Mouse (Mus musculus) neural tube, embryonic 12.5 days (tissue): ENCODE data around the gene Inha. TPM values are rescaled to one million over a fixed set of nuclear protein-coding genes. Genes with fewer than 3 reads are reported as not detected.

ENCODE experiments used
- ATAC-seq: fragments of 200-750 bp; cut with Nextera tagmentation; 2 replicates; pipeline ENCODE4 v1.8.0; 2017; ENCODE audit warnings: low read depth, mild to moderate bottlenecking, moderate TSS enrichment, moderate library complexity; ENCODE audit not compliant: low FRiP score
- H3K27ac ChIP-seq: fragments of 300-500 bp; sonication (generic); 2 replicates; pipeline ENCODE4 v1.5.1; 2016
- H3K27me3 ChIP-seq: fragments of 300-500 bp; sonication (generic); replicated peaks from 2 replicates; pipeline ENCODE4 v1.6.1; 2016; ENCODE audit warnings: mild to moderate bottlenecking
- H3K36me3 ChIP-seq: fragments of 300-500 bp; sonication (generic); 2 replicates; pipeline ENCODE4 v1.6.1; 2016; ENCODE audit warnings: mild to moderate bottlenecking
- H3K4me1 ChIP-seq: fragments of 300-500 bp; sonication (generic); 2 replicates; pipeline ENCODE4 v1.6.1; 2016
- H3K4me2 ChIP-seq: fragments of 300-500 bp; sonication (generic); replicated peaks from 2 replicates; pipeline ENCODE4 v1.6.1; 2016; ENCODE audit warnings: mild to moderate bottlenecking
- H3K4me3 ChIP-seq: fragments of 300-500 bp; sonication (generic); 2 replicates; pipeline ENCODE4 v1.5.1; 2016
- H3K9ac ChIP-seq: fragments of 300-500 bp; sonication (generic); 2 replicates; pipeline ENCODE4 v1.6.1; 2016; ENCODE audit warnings: mild to moderate bottlenecking
- H3K9me3 ChIP-seq: fragments of 300-500 bp; sonication (generic); 2 replicates; pipeline ENCODE4 v1.6.1; 2016; ENCODE audit warnings: mild to moderate bottlenecking
- WGBS: fragments of 180-500 bp; shearing (Covaris S2); methylation state at CpG from one replicate; pipeline ENCODE4 v1.1.7; 2016; 5-methylcytosine and 5-hydroxymethylcytosine counted together
- polyA plus RNA-seq: library from polyadenylated mRNA; unstranded; fragments of >200 nt; fragmentation: Nextera tagmentation; extraction: Ambion mirVana; gene quantifications from 2 replicates; pipeline ENCODE4 v1.2.1, GENCODE M21; 2016

Inha gene
- 7.3 and 10.0 TPM in 2 replicates for polyA plus RNA-seq

DNA sequence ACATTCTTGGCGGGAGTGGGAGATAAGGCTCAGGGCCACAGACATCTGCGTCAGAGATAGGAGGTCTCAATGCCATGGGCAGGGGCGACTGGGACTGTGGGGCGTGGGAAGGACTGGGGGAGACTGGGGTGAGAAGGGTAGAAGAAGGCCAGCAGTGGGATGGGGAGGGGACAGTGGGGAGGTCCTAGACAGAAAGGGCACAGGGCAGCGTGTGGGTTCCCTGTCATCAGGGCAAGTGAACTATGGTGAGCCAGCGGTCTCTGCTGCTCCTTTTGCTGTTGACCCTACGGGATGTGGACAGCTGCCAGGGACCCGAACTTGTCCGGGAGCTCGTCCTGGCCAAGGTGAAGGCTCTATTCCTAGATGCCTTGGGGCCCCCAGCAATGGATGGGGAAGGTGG, at the start of gene Inha:
TSS of gene Inha (plus strand) at position 72 of the 400 bp plus-strand sequence.
- ATAC-seq: no peak
- H3K27me3 ChIP-seq: peaks cover 23% of the 10 kb centered on the region
- 77% methylated on average over 10 of the region's 10 CpGs for WGBS

DNA sequence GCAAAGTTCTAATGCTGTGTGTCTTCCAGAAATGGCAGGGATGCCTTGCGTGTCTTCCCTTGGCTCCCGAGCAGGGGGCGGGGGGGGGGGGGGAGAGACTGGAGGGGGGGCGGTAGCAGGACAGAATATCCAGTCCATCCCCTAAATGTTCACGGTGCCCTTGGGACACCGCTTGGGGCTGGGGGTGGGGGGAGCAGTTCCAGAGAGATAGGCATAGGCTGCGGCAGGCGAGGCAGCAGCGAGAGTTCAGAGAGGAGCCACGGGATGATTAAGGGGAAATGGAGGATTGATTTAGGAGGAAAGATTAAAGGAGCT, 49.2 kb upstream of the Inha start:
- H3K4me3 ChIP-seq: no peak overlapping the region
- peak; percentile 26 for ATAC-seq
- 1% methylated on average over 6 of the region's 10 CpGs for WGBS

More for the DNA sequence above, at the start of gene Inha:
- H3K9ac ChIP-seq: peak within 1 kb of the TSS; percentile 92
- H3K4me2 ChIP-seq: peak within 1 kb of the TSS; percentile 94
- H3K9me3 ChIP-seq: no peaks in the 10 kb centered on the region
- H3K36me3 ChIP-seq: peaks cover 12% of the 10 kb centered on the region
- H3K4me1 ChIP-seq: peaks cover 21% of the 10 kb centered on the region
- H3K27ac ChIP-seq: peak within 1 kb of the TSS; percentile 73
- peak within 1 kb of the TSS; percentile 77 for H3K4me3 ChIP-seq

DNA sequence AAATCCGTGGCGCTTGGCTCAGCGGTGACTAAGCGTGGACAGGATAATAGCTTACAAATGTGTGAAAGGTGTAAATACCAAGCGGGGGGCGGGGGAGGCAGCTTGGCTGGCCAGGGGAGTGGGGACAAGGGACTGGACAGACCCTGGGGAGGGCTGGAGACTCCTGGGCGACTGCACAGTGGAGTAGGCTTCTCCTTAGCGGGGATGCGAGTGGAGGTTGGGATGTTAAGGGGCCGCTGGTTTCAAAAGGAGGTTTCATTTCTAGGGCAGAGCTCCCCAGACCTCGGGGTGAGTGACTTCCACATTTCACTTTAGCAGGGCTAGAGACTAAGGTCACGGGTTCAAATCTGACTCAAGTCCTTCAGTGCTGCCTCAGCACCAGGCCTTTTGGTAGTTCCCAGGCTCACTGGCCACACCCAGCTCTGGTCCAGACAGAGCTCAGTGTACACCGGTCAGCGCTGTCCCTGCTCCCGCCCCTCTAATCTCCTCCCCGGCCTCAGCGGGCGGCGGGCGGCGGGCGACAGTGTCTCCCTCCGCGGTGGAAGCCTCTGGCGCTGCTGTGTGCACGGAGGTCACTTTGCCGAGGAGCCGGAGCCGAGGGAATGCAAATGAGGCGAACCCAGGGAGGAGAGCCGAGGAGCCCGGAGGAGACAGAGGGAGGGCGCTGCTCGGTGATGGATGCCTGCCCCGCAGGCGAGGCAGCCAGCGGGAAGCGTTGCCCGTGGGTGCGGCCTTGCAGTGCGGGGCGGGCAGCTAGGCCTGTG, 48.7 kb upstream of the Inha start:
- Histone ChIP-seq H3K27me3 (peaks cover 8% of the 10 kb centered on the region), H3K4me2 (peak overlapping the region; percentile 63), H3K4me3 (peak overlapping the region; percentile 19), H3K27ac (peak overlapping the region; percentile 79), H3K4me1 (peaks cover 64% of the 10 kb centered on the region), H3K9me3 (no peaks in the 10 kb centered on the region), H3K36me3 (no peaks in the 10 kb centered on the region), H3K9ac (peak overlapping the region; percentile 49)
- ATAC-seq: peak; percentile 39
- 1% methylated on average over 42 of the region's 42 CpGs for WGBS

More for the DNA sequence above, 49.2 kb upstream of the Inha start:
- H3K4me1 ChIP-seq: peaks cover 67% of the 10 kb centered on the region
- 0 out of 2 replicates have a peak overlapping the region, but pooled peaks have one; percentile 13 for H3K9ac ChIP-seq
- peak overlapping the region; percentile 63 for H3K4me2 ChIP-seq
- no peaks in the 10 kb centered on the region for H3K36me3 ChIP-seq
- H3K27me3 ChIP-seq: peaks cover 9% of the 10 kb centered on the region
- peak overlapping the region; percentile 79 for H3K27ac ChIP-seq
- H3K9me3 ChIP-seq: no peaks in the 10 kb centered on the region

DNA sequence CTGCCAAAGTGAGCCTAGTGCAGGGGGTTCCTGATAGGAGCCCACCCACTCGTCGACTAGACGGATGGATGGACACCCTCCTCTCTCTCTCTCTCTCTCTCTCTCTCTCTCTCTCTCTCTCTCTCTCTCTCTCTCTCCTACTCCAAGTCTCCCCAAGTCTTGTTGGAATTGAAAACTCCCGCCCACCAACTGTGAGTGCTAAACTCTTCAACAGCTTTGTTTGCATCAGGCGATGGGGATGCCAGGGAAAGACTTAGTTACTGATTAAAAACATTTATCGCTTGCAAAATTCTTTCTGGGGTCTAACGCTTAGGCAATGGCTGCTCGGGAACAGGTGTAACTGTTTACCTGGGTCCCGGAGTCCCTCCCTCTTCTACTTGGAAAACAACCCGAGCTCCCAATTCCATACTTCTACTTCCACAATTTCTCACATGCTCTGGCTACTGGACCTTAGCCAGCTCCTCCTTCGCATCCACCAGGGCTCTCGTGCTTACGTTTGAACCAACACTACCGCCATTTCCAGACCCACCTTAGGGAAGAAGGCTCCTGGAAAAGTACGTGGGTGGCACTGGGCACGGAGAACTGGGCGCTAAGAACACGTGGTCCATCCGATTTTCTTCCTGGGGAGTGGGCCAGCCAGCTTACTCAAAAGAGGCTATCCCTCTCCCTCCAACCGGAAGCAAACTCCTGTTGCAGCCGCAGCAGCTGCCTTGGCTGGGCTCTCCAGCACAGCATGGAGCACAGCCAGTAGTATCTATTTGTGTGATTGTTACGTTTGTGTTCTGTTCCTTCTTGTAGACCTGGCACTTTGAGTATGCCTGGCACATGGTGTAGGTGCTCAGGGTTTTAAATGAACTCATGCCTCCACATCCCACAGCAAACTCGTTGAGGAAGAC, 47.8 kb upstream of the Inha start:
- H3K27ac ChIP-seq: peak overlapping the region; percentile 79
- no peaks in the 10 kb centered on the region for H3K36me3 ChIP-seq
- peaks cover 64% of the 10 kb centered on the region for H3K4me1 ChIP-seq
- H3K9ac ChIP-seq: peak overlapping the region; percentile 49
- peaks cover 8% of the 10 kb centered on the region; the same call in 1 of the 2 replicates for H3K27me3 ChIP-seq
- no peak for ATAC-seq
- WGBS: 19% methylated on average over 23 of the region's 23 CpGs
- H3K4me2 ChIP-seq: peak overlapping the region; percentile 63
- peak overlapping the region; percentile 19 for H3K4me3 ChIP-seq
- H3K9me3 ChIP-seq: no peaks in the 10 kb centered on the region

DNA sequence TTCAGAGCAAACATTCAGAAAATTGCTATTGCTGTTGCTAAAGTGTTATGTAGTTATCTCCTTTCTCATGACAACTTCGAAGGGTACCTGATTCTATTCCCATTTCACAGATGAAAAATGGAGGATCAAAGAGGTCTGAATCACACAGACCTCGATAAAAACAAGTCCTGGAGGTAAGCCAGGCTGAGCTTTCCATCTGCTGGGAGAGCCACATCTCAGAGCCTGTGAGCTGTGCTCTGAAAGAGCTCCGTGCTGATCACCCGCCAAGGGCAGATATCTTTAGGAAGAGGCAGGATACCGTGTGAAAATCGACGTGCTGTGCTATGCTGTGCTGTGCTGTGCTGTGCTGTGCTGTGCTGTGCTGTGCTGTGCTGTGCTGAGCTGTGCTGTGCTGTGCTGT, 46.6 kb upstream of the Inha start:
- no peak for ATAC-seq
- H3K27me3 ChIP-seq: 0 out of 2 replicates have a peak, but pooled peaks cover 3% of the 10 kb centered on the region
- H3K9ac ChIP-seq: no peak overlapping the region
- H3K9me3 ChIP-seq: no peaks in the 10 kb centered on the region
- H3K27ac ChIP-seq: no peak overlapping the region
- H3K4me3 ChIP-seq: no peak overlapping the region
- H3K36me3 ChIP-seq: no peaks in the 10 kb centered on the region
- H3K4me2 ChIP-seq: no peak overlapping the region
- H3K4me1 ChIP-seq: peaks cover 64% of the 10 kb centered on the region
- 87% methylated on average over 7 of the region's 7 CpGs for WGBS

DNA sequence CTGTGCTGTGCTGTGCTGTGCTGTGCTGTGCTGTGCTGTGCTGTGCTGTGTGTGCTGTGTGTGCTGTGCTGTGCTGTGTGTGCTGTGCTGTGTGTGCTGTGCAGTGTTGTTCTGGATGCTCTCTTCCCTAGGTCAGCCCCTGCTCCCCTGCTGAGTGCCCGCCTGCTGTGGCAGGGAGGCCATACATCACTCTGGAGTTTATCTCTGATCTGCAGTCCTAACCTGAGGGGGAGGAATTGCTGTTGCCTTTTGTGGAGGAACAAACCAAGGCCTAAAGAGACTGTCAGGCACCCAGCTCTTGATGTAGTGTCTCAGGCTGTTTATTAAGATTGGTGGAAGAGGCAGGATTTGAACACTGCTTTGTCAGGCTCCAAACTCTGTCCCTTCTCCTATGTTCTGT, 44.2 kb upstream of the Inha start:
- ATAC-seq: no peak
- Histone ChIP-seq H3K36me3 (no peaks in the 10 kb centered on the region), H3K4me1 (peaks cover 42% of the 10 kb centered on the region), H3K27me3 (0 out of 2 replicates have a peak, but pooled peaks cover 3% of the 10 kb centered on the region), H3K9me3 (no peaks in the 10 kb centered on the region), H3K4me2 (no peak overlapping the region), H3K4me3 (no peak overlapping the region), H3K9ac (no peak overlapping the region), H3K27ac (no peak overlapping the region)
- WGBS: 11% methylated on average over 1 of the region's 1 CpGs

DNA sequence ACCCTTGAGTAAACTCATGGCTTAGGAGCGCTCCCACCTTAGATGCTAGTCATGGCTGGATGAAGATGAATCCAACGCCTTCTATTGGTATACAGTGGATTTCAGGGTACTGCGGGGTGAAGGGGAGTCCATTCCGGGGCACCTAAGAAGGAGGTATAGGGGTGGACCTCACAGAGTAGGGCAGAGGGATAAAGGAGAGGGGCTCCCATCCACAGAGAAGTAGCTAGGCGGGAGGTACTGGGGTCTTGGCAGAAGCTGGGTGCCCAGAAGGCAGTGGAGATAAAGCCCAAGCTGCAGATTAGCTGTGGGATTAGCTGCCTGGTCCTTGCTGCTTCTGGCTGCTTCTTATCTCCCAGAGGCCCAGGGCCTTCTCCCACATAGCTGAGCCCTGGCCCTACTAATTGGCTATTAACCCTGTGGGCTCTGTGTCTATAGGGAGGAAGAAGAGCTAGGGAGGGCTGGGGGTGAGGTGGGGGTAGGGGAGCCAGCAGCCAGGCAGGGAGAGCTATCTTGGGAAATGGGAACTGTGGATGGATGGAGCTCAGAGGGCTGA, 43.1 kb upstream of the Inha start:
- Histone ChIP-seq H3K9me3 (no peaks in the 10 kb centered on the region), H3K9ac (0 out of 2 replicates have a peak overlapping the region, but pooled peaks have one; percentile 14), H3K4me1 (peaks cover 32% of the 10 kb centered on the region), H3K27me3 (0 out of 2 replicates have a peak, but pooled peaks cover 3% of the 10 kb centered on the region), H3K27ac (no peak overlapping the region), H3K36me3 (no peaks in the 10 kb centered on the region), H3K4me2 (no peak overlapping the region), H3K4me3 (no peak overlapping the region)
- WGBS: 84% methylated on average over 5 of the region's 5 CpGs
- ATAC-seq: no peak

DNA sequence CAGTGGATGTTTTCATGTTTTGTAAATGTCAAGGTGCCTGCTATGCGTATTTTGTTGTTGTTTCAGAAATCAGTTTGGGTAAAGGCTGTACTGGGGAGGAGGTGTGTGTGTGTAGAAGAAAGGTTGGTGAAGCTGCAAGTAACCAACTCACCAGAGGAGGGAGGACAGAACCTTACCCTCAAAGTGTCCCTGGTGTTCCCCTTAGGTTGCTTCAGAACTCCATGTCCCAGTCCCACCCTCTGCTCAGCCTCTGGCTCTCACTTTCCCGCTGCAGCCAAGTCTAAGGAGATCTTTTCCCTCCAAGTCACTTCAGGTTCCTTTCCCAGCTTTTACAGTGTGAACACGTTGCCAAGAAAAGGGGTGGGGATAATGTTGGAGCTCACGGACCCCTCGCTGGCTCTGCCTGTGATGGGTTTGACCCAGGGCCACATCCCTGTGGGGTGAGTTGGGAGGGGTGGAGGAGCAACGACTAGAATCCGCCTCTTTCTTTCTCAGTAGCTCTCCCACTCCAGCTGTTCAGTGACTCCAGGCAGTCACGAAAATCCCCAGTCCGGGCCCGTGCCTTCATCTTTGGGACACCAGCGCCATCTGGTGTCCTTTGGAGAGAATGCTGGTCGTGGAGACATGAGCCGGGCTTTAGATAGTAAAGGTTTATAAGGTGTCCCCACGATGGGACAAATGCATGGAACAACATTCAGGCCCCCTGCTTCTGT, 39.5 kb upstream of the Inha start:
- Histone ChIP-seq H3K4me2 (no peak overlapping the region), H3K27ac (no peak overlapping the region), H3K27me3 (0 out of 2 replicates have a peak, but pooled peaks cover 10% of the 10 kb centered on the region), H3K9me3 (no peaks in the 10 kb centered on the region), H3K4me1 (peaks cover 22% of the 10 kb centered on the region), H3K4me3 (no peak overlapping the region), H3K9ac (no peak overlapping the region), H3K36me3 (peaks cover 6% of the 10 kb centered on the region; the same call in 1 of the 2 replicates)
- ATAC-seq: peak; percentile 57
- 8% methylated on average over 14 of the region's 14 CpGs for WGBS

DNA sequence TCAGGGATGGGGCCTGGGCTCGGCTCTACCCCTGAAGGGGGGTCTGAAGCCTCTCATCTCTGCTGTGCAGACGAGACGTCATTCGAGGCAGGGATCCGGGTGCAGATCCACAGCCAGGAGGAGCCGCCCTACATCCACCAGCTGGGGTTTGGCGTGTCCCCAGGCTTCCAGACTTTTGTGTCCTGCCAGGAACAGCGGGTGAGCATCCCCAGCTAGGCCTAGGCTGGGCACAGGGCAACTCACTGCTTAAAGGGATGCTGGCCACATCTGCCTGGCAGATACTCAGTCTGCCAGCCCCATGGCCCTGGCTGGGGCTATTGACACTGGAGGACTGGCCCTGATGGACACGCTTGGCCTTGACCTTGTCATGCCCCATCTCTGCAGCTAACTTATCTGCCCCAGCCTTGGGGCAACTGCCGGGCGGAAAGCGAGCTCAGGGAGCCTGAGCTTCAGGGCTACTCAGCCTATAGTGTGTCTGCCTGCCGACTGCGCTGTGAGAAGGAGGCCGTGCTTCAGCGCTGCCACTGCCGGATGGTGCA, 37.5 kb upstream of the Inha start:
- Histone ChIP-seq H3K27ac (no peak overlapping the region), H3K27me3 (0 out of 2 replicates have a peak, but pooled peaks cover 10% of the 10 kb centered on the region), H3K4me1 (peaks cover 9% of the 10 kb centered on the region), H3K4me3 (no peak overlapping the region), H3K36me3 (peaks cover 26% of the 10 kb centered on the region), H3K9ac (no peak overlapping the region), H3K4me2 (no peak overlapping the region), H3K9me3 (no peaks in the 10 kb centered on the region)
- WGBS: 79% methylated on average over 17 of the region's 17 CpGs
- no peak for ATAC-seq

DNA sequence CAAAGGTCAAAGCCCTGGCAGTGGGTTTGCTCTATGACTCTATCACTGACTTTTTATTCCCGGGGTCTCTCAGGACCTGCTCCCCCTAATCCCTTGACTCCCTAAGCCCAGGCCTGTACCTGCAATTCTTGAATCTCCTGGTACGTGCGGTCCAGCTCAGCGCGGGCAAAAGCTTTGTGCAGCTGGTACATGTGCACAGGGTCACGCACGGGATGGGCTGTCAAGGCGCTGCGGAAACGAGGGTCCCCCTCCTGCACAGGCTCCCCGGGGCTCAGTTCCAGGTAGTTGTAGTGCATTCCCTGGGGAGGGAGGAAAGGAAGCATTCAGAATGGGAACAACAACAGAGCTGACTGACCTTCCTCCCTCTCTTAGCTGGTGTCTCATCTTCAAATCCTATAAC, 30.4 kb upstream of the Inha start:
- peaks cover 50% of the 10 kb centered on the region for H3K36me3 ChIP-seq
- no peak for ATAC-seq

DNA sequence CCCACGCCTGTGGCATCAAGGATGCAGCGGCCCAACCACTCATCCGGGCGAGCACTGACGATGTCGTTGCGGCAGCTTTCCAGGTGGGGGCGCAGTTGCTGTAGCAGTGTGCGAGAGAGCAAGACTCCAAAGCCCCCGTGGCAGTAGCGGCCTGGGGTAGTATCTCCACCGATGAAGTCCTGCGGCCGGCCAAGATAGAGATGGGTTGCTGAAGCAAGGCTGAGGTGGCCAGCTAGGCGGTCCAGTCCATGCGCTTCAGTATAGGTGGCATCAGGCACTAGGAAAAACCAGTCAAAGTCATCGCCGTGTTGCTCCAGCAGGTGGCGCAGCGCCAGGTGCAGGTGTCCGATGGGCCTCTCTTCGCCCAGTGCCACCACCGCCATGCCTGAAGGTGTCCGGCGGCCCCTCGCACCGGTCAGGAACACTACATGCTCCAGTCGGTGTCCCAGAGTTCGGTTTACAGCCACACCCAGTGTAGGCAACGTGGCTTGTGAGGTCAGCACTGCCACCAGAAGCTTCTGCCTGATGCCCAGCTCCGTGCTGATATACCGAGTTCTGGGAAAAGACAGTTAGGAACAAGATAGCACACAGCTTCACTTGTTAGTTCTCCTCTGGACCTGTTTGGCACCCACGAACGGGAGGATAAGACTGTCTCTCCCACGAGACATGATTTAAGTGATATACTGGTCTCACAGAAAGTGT, 29.5 kb upstream of the Inha start:
- no peak for ATAC-seq
- H3K27ac ChIP-seq: no peak overlapping the region
- no peak overlapping the region for H3K9ac ChIP-seq

More for the DNA sequence above, 30.4 kb upstream of the Inha start:
- H3K4me2 ChIP-seq: no peak overlapping the region
- no peaks in the 10 kb centered on the region; the same call in 1 of the 2 replicates for H3K27me3 ChIP-seq
- H3K9ac ChIP-seq: no peak overlapping the region
- no peak overlapping the region for H3K4me3 ChIP-seq
- 97% methylated on average over 11 of the region's 11 CpGs for WGBS
- no peaks in the 10 kb centered on the region for H3K9me3 ChIP-seq
- no peak overlapping the region for H3K27ac ChIP-seq
- peaks cover 36% of the 10 kb centered on the region for H3K4me1 ChIP-seq

More for the DNA sequence above, 29.5 kb upstream of the Inha start:
- WGBS: 13% methylated on average over 35 of the region's 35 CpGs
- H3K4me3 ChIP-seq: peak overlapping the region; percentile 18
- H3K36me3 ChIP-seq: peaks cover 45% of the 10 kb centered on the region
- peaks cover 36% of the 10 kb centered on the region for H3K4me1 ChIP-seq
- H3K9me3 ChIP-seq: no peaks in the 10 kb centered on the region
- H3K4me2 ChIP-seq: peak overlapping the region; percentile 93
- peaks cover 3% of the 10 kb centered on the region for H3K27me3 ChIP-seq
